Mouse (Mus musculus) stomach, postnatal 0 days (tissue): Measurements from ENCODE around the gene Il17re.

ENCODE experiments used
- CTCF ChIP-seq: IDR thresholded peaks from 2 replicates; pipeline ENCODE4 v1.5.1; 2016; ENCODE audit warnings: antibody characterized with exemption, low read depth, mild to moderate bottlenecking, moderate library complexity
- EP300 ChIP-seq: optimal IDR thresholded peaks from 2 replicates; pipeline ENCODE3; 2016; ENCODE audit warnings: antibody characterized with exemption

DNA sequence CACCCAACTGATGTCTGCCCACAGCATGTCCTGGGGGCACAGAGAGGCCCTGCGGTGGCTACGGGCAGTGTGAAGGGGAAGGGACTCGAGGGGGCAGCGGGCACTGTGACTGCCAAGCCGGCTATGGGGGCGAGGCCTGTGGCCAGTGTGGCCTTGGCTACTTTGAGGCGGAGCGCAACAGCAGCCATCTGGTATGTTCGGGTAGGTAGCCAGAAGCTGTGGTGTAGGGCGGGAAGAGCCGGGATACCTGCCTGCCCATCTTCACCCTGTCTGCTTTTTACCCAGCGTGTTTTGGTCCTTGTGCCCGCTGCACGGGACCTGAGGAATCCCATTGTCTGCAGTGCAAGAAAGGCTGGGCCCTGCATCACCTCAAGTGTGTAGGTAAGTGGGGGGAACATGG is 31.1 kb downstream of the Il17re start:
- TF ChIP-seq CTCF (no peak), EP300 (no peak)
